Mouse (Mus musculus) E14TG2a.4 (cell line): ENCODE results near the gene Eps15.

Source experiments
- CTCF ChIP-seq: conservative IDR thresholded peaks from 2 replicates; pipeline ENCODE4 v1.5.1; 2014; ENCODE audit warnings: low read length
- NANOG ChIP-seq: IDR thresholded peaks from 2 replicates; pipeline ENCODE4 v1.6.1; 2014; ENCODE audit warnings: borderline replicate concordance, low read length, mixed read lengths
- POU5F1 ChIP-seq: IDR thresholded peaks from 2 replicates; pipeline ENCODE4 v1.6.1; 2014; ENCODE audit warnings: low read length, borderline replicate concordance

GRCm38 (mm10) chr4:109257639-109258038 is 22.4 kb upstream of the Eps15 start:
- TF ChIP-seq CTCF (no peak), NANOG (no peak), POU5F1 (no peak)
